Mouse (Mus musculus) forebrain, embryonic 10.5 days (tissue): ENCODE measurements around the gene H2-Aa. TPM values are rescaled to one million over a fixed set of nuclear protein-coding genes. Genes with fewer than 3 reads are reported as not detected.

Experiments used
- DNase-seq: peaks from one replicate; pipeline ENCODE4 v3.0.0-alpha.2; 2017; ENCODE audit warnings: low spot score; ENCODE audit errors: extremely low spot score
- H3K27ac ChIP-seq: fragments of 300-500 bp; sonication (generic); 2 replicates; pipeline ENCODE4 v1.5.1; 2016; ENCODE audit warnings: mild to moderate bottlenecking
- H3K27me3 ChIP-seq: fragments of 300-500 bp; sonication (generic); 2 replicates; pipeline ENCODE4 v1.6.1; 2016; ENCODE audit warnings: mild to moderate bottlenecking; ENCODE audit not compliant: poor library complexity, severe bottlenecking
- H3K36me3 ChIP-seq: fragments of 300-500 bp; sonication (generic); replicated peaks from 2 replicates; pipeline ENCODE4 v1.6.1; 2016; ENCODE audit warnings: mild to moderate bottlenecking, moderate library complexity
- H3K4me1 ChIP-seq: fragments of 300-500 bp; sonication (generic); 2 replicates; pipeline ENCODE4 v1.6.1; 2016
- H3K4me3 ChIP-seq: fragments of 300-500 bp; sonication (generic); 2 replicates; pipeline ENCODE4 v1.5.1; 2016; ENCODE audit warnings: mild to moderate bottlenecking, moderate library complexity
- H3K9me3 ChIP-seq: fragments of 300-500 bp; sonication (generic); 2 replicates; pipeline ENCODE4 v1.6.1; 2016; ENCODE audit warnings: mild to moderate bottlenecking, moderate library complexity
- WGBS: fragments of 180-500 bp; shearing (Covaris S2); methylation state at CpG from one replicate; pipeline ENCODE4 v1.1.7; 2016; 5-methylcytosine and 5-hydroxymethylcytosine counted together
- polyA plus RNA-seq: library from polyadenylated mRNA; unstranded; fragments of >200 nt; fragmentation: Nextera tagmentation; extraction: Ambion mirVana; gene quantifications from 2 replicates; pipeline ENCODE4 v1.2.1, GENCODE M21; 2016

H2-Aa gene
- polyA plus RNA-seq, 1 experiment from 2014 or later = 0.17 TPM

- Histone ChIP-seq H3K4me1 (0 out of 2 replicates have a peak, but pooled peaks cover 4% of the 10 kb centered on the region), H3K27me3 (no peaks in the 10 kb centered on the region), H3K27ac (no peak overlapping the region), H3K36me3 (no peaks in the 10 kb centered on the region), H3K9me3 (no peaks in the 10 kb centered on the region), H3K4me3 (no peak overlapping the region)
- DNase-seq = peak; percentile 26
- WGBS = 18% methylated on average over 4 of the region's 4 CpGs
These were observed 37.7 kb downstream of the H2-Aa start for GRCm38 (mm10) chr17:34249878-34250277.

- 44% methylated on average over 3 of the region's 3 CpGs for WGBS
- H3K9me3 ChIP-seq = no peaks in the 10 kb centered on the region
These were observed 38.3 kb downstream of the H2-Aa start for GRCm38 (mm10) chr17:34249361-34249760.

GRCm38 (mm10) chr17:34248764-34249163 lies 38.9 kb downstream of the H2-Aa start:
- 88% methylated on average over 2 of the region's 2 CpGs for WGBS
- H3K27me3 ChIP-seq = no peaks in the 10 kb centered on the region

More at GRCm38 (mm10) chr17:34249361-34249760, 38.3 kb downstream of the H2-Aa start:
- H3K36me3 ChIP-seq = no peaks in the 10 kb centered on the region
- H3K27me3 ChIP-seq = no peaks in the 10 kb centered on the region
- no peak overlapping the region for H3K4me3 ChIP-seq
- DNase-seq = no peak
- H3K4me1 ChIP-seq = 0 out of 2 replicates have a peak, but pooled peaks cover 4% of the 10 kb centered on the region
- no peak overlapping the region for H3K27ac ChIP-seq

GRCm38 (mm10) chr17:34247047-34247446 lies 40.6 kb downstream of the H2-Aa start:
- H3K27me3 ChIP-seq = no peaks in the 10 kb centered on the region
- DNase-seq = no peak
- H3K36me3 ChIP-seq = no peaks in the 10 kb centered on the region
- 0 out of 2 replicates have a peak, but pooled peaks cover 4% of the 10 kb centered on the region for H3K4me1 ChIP-seq
- H3K9me3 ChIP-seq = no peaks in the 10 kb centered on the region
- no peak overlapping the region for H3K27ac ChIP-seq
- no peak overlapping the region for H3K4me3 ChIP-seq
- 81% methylated on average over 3 of the region's 3 CpGs for WGBS

More at GRCm38 (mm10) chr17:34248764-34249163, 38.9 kb downstream of the H2-Aa start:
- H3K27ac ChIP-seq = no peak overlapping the region
- no peaks in the 10 kb centered on the region for H3K36me3 ChIP-seq
- H3K9me3 ChIP-seq = no peaks in the 10 kb centered on the region
- 0 out of 2 replicates have a peak, but pooled peaks cover 4% of the 10 kb centered on the region for H3K4me1 ChIP-seq
- DNase-seq = no peak
- no peak overlapping the region for H3K4me3 ChIP-seq

- no peaks in the 10 kb centered on the region for H3K27me3 ChIP-seq
- WGBS = 79% methylated on average over 4 of the region's 4 CpGs
- DNase-seq = no peak
- H3K36me3 ChIP-seq = no peaks in the 10 kb centered on the region
- no peaks in the 10 kb centered on the region for H3K9me3 ChIP-seq
- no peak overlapping the region for H3K4me3 ChIP-seq
- H3K4me1 ChIP-seq = 0 out of 2 replicates have a peak, but pooled peaks cover 4% of the 10 kb centered on the region
- H3K27ac ChIP-seq = no peak overlapping the region
These were observed 43.0 kb downstream of the H2-Aa start for GRCm38 (mm10) chr17:34244656-34245055.

GRCm38 (mm10) chr17:34240916-34241315 lies 46.7 kb downstream of the H2-Aa start:
- Histone ChIP-seq H3K27ac (no peak overlapping the region), H3K4me3 (no peak overlapping the region), H3K27me3 (no peaks in the 10 kb centered on the region), H3K4me1 (no peaks in the 10 kb centered on the region), H3K9me3 (no peaks in the 10 kb centered on the region), H3K36me3 (no peaks in the 10 kb centered on the region)
- DNase-seq = no peak
- WGBS = 87% methylated on average over 6 of the region's 6 CpGs

DNA sequence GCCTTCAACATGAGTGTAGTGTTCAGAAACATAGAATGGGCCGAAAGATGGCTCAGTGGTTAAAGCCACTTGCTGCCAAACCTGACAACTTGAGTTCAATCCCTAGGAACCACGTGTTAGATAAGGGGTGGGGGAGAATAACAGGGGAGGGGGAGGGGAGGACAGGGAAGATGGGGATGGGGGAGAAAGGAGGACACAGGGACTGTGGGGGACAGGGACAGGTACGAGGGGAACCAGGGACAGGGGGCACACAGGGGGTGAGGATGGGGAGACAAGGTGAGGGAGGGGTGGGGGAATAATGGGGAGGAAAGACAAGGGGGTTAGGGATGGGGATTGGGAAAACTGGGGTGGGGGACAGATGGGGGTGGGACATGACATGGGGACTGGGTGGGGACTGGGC lies 47.3 kb downstream of the H2-Aa start:
- no peak for DNase-seq
- 70% methylated on average over 3 of the region's 3 CpGs for WGBS
- H3K36me3 ChIP-seq = no peaks in the 10 kb centered on the region

DNA sequence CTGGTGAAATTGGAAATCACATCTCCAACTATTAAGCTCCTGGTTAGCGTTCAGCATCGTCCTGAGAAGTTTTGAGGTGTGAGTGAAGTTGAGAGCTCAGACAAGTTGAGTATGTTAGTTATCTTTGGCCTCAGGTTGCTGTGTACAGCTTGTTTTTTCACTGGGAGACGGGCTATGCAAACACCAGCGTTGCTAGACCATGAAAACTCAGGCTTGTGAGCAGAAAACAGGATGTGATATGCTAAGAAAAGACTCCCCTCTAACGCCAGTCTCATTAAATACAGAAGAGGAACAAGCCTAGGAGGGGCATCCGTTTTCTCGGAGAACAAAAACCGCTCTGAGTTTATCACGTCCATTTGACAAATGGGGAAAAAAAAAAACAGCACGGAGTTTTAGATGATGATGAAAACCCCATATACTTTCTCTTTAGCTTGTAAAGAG lies 48.0 kb downstream of the H2-Aa start:
- Histone ChIP-seq H3K4me3 (no peak overlapping the region), H3K27ac (no peak overlapping the region), H3K27me3 (no peaks in the 10 kb centered on the region), H3K9me3 (no peaks in the 10 kb centered on the region), H3K4me1 (no peaks in the 10 kb centered on the region), H3K36me3 (no peaks in the 10 kb centered on the region)
- no peak for DNase-seq
- WGBS = 80% methylated on average over 10 of the region's 10 CpGs

More for the DNA sequence above, 47.3 kb downstream of the H2-Aa start:
- no peak overlapping the region for H3K4me3 ChIP-seq
- H3K27ac ChIP-seq = no peak overlapping the region
- no peaks in the 10 kb centered on the region for H3K27me3 ChIP-seq
- H3K9me3 ChIP-seq = no peaks in the 10 kb centered on the region
- no peaks in the 10 kb centered on the region for H3K4me1 ChIP-seq

DNA sequence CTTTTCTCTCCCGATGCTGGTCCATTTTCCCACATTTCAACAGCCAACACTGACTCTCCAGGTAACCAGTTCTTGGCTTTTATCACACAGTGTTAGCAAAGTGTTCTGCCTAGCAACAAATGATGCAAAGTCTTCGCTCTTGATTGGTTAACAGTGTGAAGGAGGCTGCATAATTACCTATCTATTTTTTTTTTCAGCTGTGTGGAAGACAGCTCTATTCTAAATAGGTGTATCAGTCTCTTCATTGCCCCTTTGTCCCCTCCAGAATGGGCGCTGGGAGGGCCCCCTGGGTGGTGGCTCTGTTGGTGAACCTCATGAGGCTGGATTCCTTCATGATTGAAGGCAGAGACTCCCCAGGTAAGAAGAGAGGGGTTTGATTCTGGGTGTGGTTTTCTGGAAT lies 48.9 kb downstream of the H2-Aa start, which contains the start of gene H2-Ob:
H2-Ob (plus strand) TSS at position 198 of the 400 bp plus-strand sequence.
- Histone ChIP-seq H3K36me3 (no peaks in the 10 kb centered on the region), H3K4me3 (no peak within 1 kb of the TSS), H3K4me1 (no peaks in the 10 kb centered on the region), H3K27ac (no peak within 1 kb of the TSS), H3K9me3 (no peaks in the 10 kb centered on the region), H3K27me3 (no peaks in the 10 kb centered on the region)
- 73% methylated on average over 3 of the region's 3 CpGs for WGBS
- DNase-seq = no peak

GRCm38 (mm10) chr17:34237741-34238140 lies 49.9 kb downstream of the H2-Aa start:
- Histone ChIP-seq H3K36me3 (no peaks in the 10 kb centered on the region), H3K4me1 (no peaks in the 10 kb centered on the region), H3K27ac (no peak overlapping the region), H3K9me3 (peaks cover 5% of the 10 kb centered on the region; the same call in 1 of the 2 replicates), H3K27me3 (no peaks in the 10 kb centered on the region), H3K4me3 (no peak overlapping the region)
- 67% methylated on average over 3 of the region's 3 CpGs for WGBS
- no peak for DNase-seq

GRCm38 (mm10) chr17:34236691-34237090 lies 50.9 kb downstream of the H2-Aa start:
- no peak for DNase-seq
- WGBS = 85% methylated on average over 5 of the region's 5 CpGs
- Histone ChIP-seq H3K4me3 (no peak overlapping the region), H3K4me1 (no peaks in the 10 kb centered on the region), H3K9me3 (peaks cover 5% of the 10 kb centered on the region; the same call in 1 of the 2 replicates), H3K27ac (no peak overlapping the region), H3K36me3 (no peaks in the 10 kb centered on the region), H3K27me3 (no peaks in the 10 kb centered on the region)

- 59% methylated on average over 9 of the region's 9 CpGs for WGBS
- Histone ChIP-seq H3K27ac (no peak overlapping the region), H3K4me1 (no peaks in the 10 kb centered on the region), H3K4me3 (no peak overlapping the region), H3K27me3 (no peaks in the 10 kb centered on the region), H3K36me3 (no peaks in the 10 kb centered on the region), H3K9me3 (peaks cover 5% of the 10 kb centered on the region; the same call in 1 of the 2 replicates)
- peak; percentile 60 for DNase-seq
These were observed 52.7 kb downstream of the H2-Aa start for GRCm38 (mm10) chr17:34234926-34235325.
